ENCODE assay signal across 1 mouse cellular context in the genomic region with DNA sequence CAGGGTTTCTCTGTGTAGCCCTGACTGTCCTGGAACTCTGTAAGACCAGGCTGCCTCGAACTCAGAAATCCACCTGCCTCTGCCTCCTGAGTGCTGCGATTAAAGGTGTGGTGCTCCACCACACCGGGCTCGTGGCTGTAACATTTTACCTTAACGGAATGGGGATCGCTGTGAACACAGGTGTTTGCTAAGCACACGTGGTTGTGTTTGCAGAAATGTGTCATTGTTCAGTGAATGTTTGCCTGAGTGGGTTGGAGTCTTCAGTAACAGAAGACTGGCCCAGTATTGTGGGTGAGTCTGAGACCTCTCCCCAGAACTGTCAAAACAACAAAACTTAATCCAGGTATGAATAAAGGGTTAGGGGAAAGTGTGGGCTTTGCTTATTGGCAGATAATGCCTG.
TF ChIP-seq lines count a peak whose summit lies in the region.

No protein-coding gene starts in this region.

TF ChIP-seq in CH12.LX, 34 proteins besides CTCF, POLR2A, EP300 and RAD21:
- no peak for TF ChIP-seq POLR2AphosphoS2 (IDR thresholded peaks at IDR 0.05; ENCODE audit: low read depth, low read length)
- TF ChIP-seq MAZ (IDR thresholded peaks at IDR 0.05; ENCODE audit: low read depth, low read length): no peak
- no peak for TF ChIP-seq GABPA (IDR thresholded peaks at IDR 0.05; ENCODE audit: insufficient replicate concordance, low read depth, low read length)
- TF ChIP-seq ZNF384 (IDR thresholded peaks at IDR 0.05; ENCODE audit: low read depth, low read length): no peak
- no peak for TF ChIP-seq ZC3H11A (IDR thresholded peaks at IDR 0.05; ENCODE audit: low read depth, low read length)
- no peak for TF ChIP-seq TCF12 (IDR thresholded peaks at IDR 0.05; ENCODE audit: low read depth, low read length)
